Mouse (Mus musculus): ENCODE results near the gene Elf1. TPM values are rescaled to one million over a fixed set of nuclear protein-coding genes. Genes with fewer than 3 reads are reported as not detected.

Gene Elf1
- total and polyA plus RNA-seq, 2 experiments from 2014 or later = 3.4 to 6.4 TPM

- H3K27me3 ChIP-seq (ENCODE audit: insufficient read depth, low read length) = no peaks in the 10 kb centered on the region
- WGBS = 93% methylated on average over 1 of the region's 1 CpGs
- H3K36me3 ChIP-seq (ENCODE audit: insufficient read depth, low read length) = peaks cover 26% of the 10 kb centered on the region
- no peak overlapping the region for H3K4me3 ChIP-seq (ENCODE audit: low read length)
- no peak for TF ChIP-seq CTCF (IDR thresholded peaks at IDR 0.05; ENCODE audit: low read depth)
- H3K27ac ChIP-seq = no peak overlapping the region
- H3K9ac ChIP-seq (replicated peaks; ENCODE audit: low read length) = no peak overlapping the region
- no peaks in the 10 kb centered on the region for H3K9me3 ChIP-seq (ENCODE audit: low read length)
- no peaks in the 10 kb centered on the region for H3K4me1 ChIP-seq (ENCODE audit: insufficient read depth, low read length)
- ATAC-seq (no peak), DNase-seq (ENCODE audit: low spot score) (no peak)
- no peak overlapping the region for H3K4me2 ChIP-seq (ENCODE audit: low read depth, low read length)
Measured at GRCm38 (mm10) chr14:79460401-79460800, 20.6 kb upstream of the Elf1 start.

- no peak for TF ChIP-seq CTCF (IDR thresholded peaks at IDR 0.05; ENCODE audit: low read depth)
- no peak overlapping the region for H3K27ac ChIP-seq
- ATAC-seq = no peak
- no peak overlapping the region for H3K4me2 ChIP-seq (ENCODE audit: low read depth, low read length)
- H3K9me3 ChIP-seq (ENCODE audit: low read length) = no peaks in the 10 kb centered on the region
- no peak overlapping the region for H3K9ac ChIP-seq (replicated peaks; ENCODE audit: low read length)
- WGBS = 94% methylated on average over 4 of the region's 4 CpGs
- H3K36me3 ChIP-seq (ENCODE audit: insufficient read depth, low read length) = peaks cover 32% of the 10 kb centered on the region
- H3K4me1 ChIP-seq (ENCODE audit: insufficient read depth, low read length) = no peaks in the 10 kb centered on the region
- H3K27me3 ChIP-seq (ENCODE audit: insufficient read depth, low read length) = no peaks in the 10 kb centered on the region
- H3K4me3 ChIP-seq (ENCODE audit: low read length) = no peak overlapping the region
- DNase-seq (ENCODE audit: low spot score) = no peak
Measured at GRCm38 (mm10) chr14:79460988-79461387, 20.0 kb upstream of the Elf1 start.

GRCm38 (mm10) chr14:79465623-79466022 lies 15.4 kb upstream of the Elf1 start:
- Histone ChIP-seq H3K9me3 (ENCODE audit: low read length) (no peaks in the 10 kb centered on the region), H3K4me1 (ENCODE audit: insufficient read depth, low read length) (no peaks in the 10 kb centered on the region), H3K27ac (no peak overlapping the region), H3K4me3 (ENCODE audit: low read length) (no peak overlapping the region), H3K9ac (replicated peaks; ENCODE audit: low read length) (no peak overlapping the region), H3K27me3 (ENCODE audit: insufficient read depth, low read length) (no peaks in the 10 kb centered on the region), H3K36me3 (ENCODE audit: insufficient read depth, low read length) (peaks cover 60% of the 10 kb centered on the region), H3K4me2 (ENCODE audit: low read depth, low read length) (no peak overlapping the region)
- WGBS = 94% methylated on average over 1 of the region's 1 CpGs
- TF ChIP-seq CTCF (IDR thresholded peaks at IDR 0.05; ENCODE audit: low read depth) = peak; percentile 8; the same call in 1 of the 2 replicates
- DNase-seq (ENCODE audit: low spot score) (no peak), ATAC-seq (no peak)

GRCm38 (mm10) chr14:79467621-79468020 lies 13.4 kb upstream of the Elf1 start:
- H3K27me3 ChIP-seq (ENCODE audit: insufficient read depth, low read length) = no peaks in the 10 kb centered on the region
- no peak overlapping the region for H3K27ac ChIP-seq
- no peak overlapping the region for H3K4me2 ChIP-seq (ENCODE audit: low read depth, low read length)
- no peaks in the 10 kb centered on the region for H3K9me3 ChIP-seq (ENCODE audit: low read length)
- ATAC-seq (no peak), DNase-seq (ENCODE audit: low spot score) (peak; percentile 83)
- TF ChIP-seq CTCF (IDR thresholded peaks at IDR 0.05; ENCODE audit: low read depth) = peak; percentile 77
- H3K4me3 ChIP-seq (ENCODE audit: low read length) = no peak overlapping the region
- H3K9ac ChIP-seq (replicated peaks; ENCODE audit: low read length) = no peak overlapping the region
- WGBS = 29% methylated on average over 3 of the region's 3 CpGs
- H3K36me3 ChIP-seq (ENCODE audit: insufficient read depth, low read length) = peaks cover 66% of the 10 kb centered on the region
- no peaks in the 10 kb centered on the region for H3K4me1 ChIP-seq (ENCODE audit: insufficient read depth, low read length)

- Histone ChIP-seq H3K4me3 (ENCODE audit: low read length) (no peak overlapping the region), H3K4me2 (ENCODE audit: low read depth, low read length) (no peak overlapping the region), H3K27me3 (ENCODE audit: insufficient read depth, low read length) (no peaks in the 10 kb centered on the region), H3K9me3 (ENCODE audit: low read length) (no peaks in the 10 kb centered on the region), H3K27ac (no peak overlapping the region), H3K4me1 (ENCODE audit: insufficient read depth, low read length) (no peaks in the 10 kb centered on the region), H3K36me3 (ENCODE audit: insufficient read depth, low read length) (peaks cover 51% of the 10 kb centered on the region), H3K9ac (replicated peaks; ENCODE audit: low read length) (no peak overlapping the region)
- ATAC-seq (no peak), DNase-seq (ENCODE audit: low spot score) (no peak)
- TF ChIP-seq CTCF (IDR thresholded peaks at IDR 0.05; ENCODE audit: low read depth) = no peak
- WGBS = 91% methylated on average over 2 of the region's 2 CpGs
Measured at GRCm38 (mm10) chr14:79473384-79473783, 7.6 kb upstream of the Elf1 start.

GRCm38 (mm10) chr14:79481339-79482151 lies 551 bp downstream of the Elf1 start, which contains the start of gene Wbp4:
Gene Wbp4, minus strand, starts transcription at chr14:79481520.
- Histone ChIP-seq H3K4me1 (ENCODE audit: insufficient read depth, low read length) (peaks cover 18% of the 10 kb centered on the region), H3K36me3 (ENCODE audit: insufficient read depth, low read length) (no peaks in the 10 kb centered on the region), H3K4me2 (ENCODE audit: low read depth, low read length) (peak within 1 kb of the TSS; percentile 65), H3K9me3 (ENCODE audit: low read length) (no peaks in the 10 kb centered on the region), H3K4me3 (ENCODE audit: low read length) (peak within 1 kb of the TSS; percentile 98), H3K27me3 (ENCODE audit: insufficient read depth, low read length) (no peaks in the 10 kb centered on the region), H3K27ac (peak within 1 kb of the TSS; percentile 100), H3K9ac (replicated peaks; ENCODE audit: low read length) (peak within 1 kb of the TSS; percentile 98)
- no peak for TF ChIP-seq CTCF (IDR thresholded peaks at IDR 0.05; ENCODE audit: low read depth)
- under 1% methylated on average over 62 of the region's 86 CpGs for WGBS
- DNase-seq (ENCODE audit: low spot score) = peak; percentile 97
- peak; percentile 95 for ATAC-seq

GRCm38 (mm10) chr14:79482251-79482661 lies 1.3 kb downstream of the Elf1 start:
- WGBS = under 1% methylated on average over 11 of the region's 11 CpGs
- peak overlapping the region; percentile 98 for H3K9ac ChIP-seq (replicated peaks; ENCODE audit: low read length)
- H3K36me3 ChIP-seq (ENCODE audit: insufficient read depth, low read length) = no peaks in the 10 kb centered on the region
- peak overlapping the region; percentile 65 for H3K4me2 ChIP-seq (ENCODE audit: low read depth, low read length)
- H3K27me3 ChIP-seq (ENCODE audit: insufficient read depth, low read length) = no peaks in the 10 kb centered on the region
- peak overlapping the region; percentile 98 for H3K4me3 ChIP-seq (ENCODE audit: low read length)
- no peaks in the 10 kb centered on the region for H3K9me3 ChIP-seq (ENCODE audit: low read length)
- DNase-seq (ENCODE audit: low spot score) = peak; percentile 73
- no peak for TF ChIP-seq CTCF (IDR thresholded peaks at IDR 0.05; ENCODE audit: low read depth)
- peaks cover 24% of the 10 kb centered on the region for H3K4me1 ChIP-seq (ENCODE audit: insufficient read depth, low read length)
- H3K27ac ChIP-seq = peak overlapping the region; percentile 100
- no peak for ATAC-seq

All from hindbrain, postnatal 0 days (tissue).